Mouse (Mus musculus): Measurements from ENCODE around the gene Exoc7.

Exoc7 gene

GRCm38 (mm10) chr11:116318719-116319659 lies 12.0 kb upstream of the Exoc7 start:
- DNase-seq (ENCODE audit: low spot score in 2 of 2): peak; percentile 90 to 92

GRCm38 (mm10) chr11:116312359-116312758 lies 5.3 kb upstream of the Exoc7 start:
- DNase-seq (ENCODE audit: low spot score in 2 of 2): no peak

- DNase-seq (ENCODE audit: low spot score in 2 of 2): no peak
Measured at GRCm38 (mm10) chr11:116311169-116311568, 4.1 kb upstream of the Exoc7 start.

DNA sequence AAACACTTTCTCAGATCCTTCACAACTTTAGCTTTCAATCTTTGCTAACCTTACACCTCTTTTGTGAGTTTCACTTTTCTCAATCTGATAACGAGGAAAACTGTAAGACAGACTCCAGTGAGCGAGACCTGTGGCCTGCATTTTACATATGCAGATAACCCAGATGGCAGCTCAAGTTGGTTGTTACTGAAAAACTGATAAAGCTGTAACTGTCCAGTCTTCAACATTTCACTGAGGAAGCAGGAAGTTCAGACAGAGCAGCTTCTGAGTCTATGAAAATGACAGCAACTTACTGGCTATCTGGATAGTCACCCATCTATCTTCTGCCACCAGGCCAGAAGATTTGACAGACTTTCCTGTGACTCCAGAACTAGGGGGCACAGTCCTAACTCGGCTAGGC lies 2.6 kb upstream of the Exoc7 start:
- no peak for DNase-seq (ENCODE audit: low spot score in 2 of 2)

GRCm38 (mm10) chr11:116307762-116308531 lies 914 bp upstream of the Exoc7 start:
- no peak for DNase-seq (ENCODE audit: low spot score in 2 of 2)

DNA sequence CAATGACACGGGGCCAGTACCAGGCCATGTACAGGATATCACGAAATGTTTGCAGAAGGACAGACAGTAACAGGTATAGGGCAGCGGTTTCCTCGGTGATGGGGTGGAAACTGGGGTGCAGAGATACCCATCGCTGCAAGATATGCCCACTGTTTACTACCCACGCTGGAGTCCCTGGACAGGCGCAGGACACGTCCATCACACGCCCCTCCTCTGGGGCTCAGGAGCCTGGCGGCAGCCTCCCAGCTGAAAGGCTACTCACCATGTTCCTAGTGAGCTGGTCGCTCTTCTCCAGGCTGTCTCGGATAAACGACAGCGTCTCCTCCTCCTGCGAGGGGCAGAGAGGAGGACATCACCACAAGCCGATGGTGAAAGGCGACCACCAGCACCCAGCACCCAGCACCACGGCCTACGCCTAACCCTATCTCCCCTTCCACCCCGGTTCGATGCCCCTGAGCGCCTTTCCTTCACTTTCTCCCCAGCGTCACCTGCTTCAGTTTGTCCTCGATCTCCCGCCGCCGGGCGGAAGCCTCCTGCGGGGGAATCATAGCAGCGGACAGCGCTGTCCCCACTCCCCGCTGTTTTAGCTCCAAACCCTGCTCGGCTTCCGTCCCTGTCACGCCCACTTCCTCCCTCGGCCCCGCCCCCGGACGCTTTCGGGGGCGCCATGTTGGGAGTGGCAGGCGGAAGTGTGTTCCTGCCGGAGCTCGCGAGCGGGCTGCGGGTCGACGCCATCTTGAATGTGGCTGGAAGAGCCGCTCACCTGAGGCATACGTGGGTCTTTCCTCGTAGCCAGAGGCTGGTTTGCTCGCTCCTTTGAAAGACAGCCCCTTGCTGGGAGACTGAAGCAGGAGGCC lies 679 bp downstream of the Exoc7 start:
- peak; percentile 89 to 94 for DNase-seq (ENCODE audit: low spot score in 2 of 2)

DNA sequence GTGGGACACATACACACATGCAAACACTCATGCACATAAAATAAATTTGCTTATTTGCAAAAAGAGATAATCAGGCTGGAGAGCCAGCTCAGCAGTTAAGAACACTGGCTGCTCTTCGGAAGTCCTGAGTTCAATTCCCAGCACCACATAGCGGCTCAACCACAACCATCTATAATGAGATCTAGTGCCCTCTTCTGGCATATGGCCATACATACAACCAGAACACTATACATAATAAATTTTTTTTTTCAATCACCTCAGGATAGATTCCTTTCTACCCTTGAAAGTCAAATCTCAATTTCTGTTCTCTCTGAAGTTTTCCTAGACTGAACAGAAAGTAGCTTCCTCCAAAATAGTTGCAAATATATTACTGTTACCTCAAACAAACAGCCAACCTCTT lies 1.6 kb downstream of the Exoc7 start:
- DNase-seq (ENCODE audit: low spot score in 2 of 2): no peak

DNA sequence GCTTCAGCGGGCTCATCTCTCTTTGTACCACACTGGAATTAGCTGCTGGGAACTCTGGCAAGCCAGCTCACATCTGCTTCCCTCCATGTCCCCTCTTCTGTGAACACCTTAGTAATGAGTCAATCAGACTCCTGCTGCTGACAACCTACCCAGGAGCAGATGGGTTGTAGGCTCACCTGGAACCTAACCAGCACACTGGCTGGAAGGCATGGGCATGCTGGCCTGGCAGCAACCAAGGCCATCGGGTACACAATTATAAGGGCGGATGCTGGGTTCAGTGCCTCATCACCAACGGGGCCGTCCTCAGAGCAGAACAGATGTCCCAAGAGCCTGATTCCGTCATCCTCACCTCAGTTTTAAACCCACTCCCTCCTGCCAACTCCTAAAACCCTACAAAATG lies 8.4 kb downstream of the Exoc7 start:
- no peak for DNase-seq (ENCODE audit: low spot score in 2 of 2)

DNA sequence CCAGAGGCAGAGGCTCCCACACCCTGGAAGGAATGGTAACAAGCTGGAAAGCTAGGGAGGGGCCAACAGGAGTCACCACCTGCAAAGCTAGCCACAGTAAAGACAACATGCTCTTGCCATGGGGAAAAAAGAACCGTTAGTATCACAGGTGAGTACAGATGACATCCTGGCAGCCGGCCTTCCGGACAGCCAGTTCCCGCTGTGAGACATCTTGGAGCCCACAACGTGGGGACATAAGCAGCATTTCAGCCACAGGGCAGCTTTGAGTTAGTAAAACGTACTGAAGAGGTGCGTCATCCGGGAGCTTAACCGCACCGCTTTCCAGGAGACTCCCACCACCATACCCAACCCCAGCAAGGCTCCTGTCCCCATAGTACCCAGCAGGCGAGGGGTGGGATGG lies 8.8 kb downstream of the Exoc7 start:
- DNase-seq (ENCODE audit: low spot score in 2 of 2): no peak

DNA sequence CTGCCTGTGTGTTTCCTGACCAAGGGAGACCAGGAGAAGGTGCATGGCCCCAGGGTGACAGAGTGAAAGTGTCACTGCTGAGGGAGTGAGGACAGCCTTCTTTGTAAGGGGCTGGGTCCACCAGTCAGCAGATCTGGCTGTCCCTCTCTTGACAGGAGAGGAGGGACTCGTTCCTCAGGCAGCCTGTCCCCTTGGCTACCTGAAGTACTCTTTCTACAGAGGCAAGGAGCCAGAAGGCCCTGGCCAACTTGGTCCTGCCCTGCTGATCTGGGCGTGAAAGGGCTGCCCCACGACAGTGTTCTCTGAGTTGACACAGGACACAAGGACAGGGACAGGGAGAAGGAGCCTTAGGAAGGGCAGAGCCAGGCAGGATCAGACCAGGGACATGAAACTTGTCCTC lies 10.0 kb downstream of the Exoc7 start:
- DNase-seq (ENCODE audit: low spot score in 2 of 2): no peak

DNA sequence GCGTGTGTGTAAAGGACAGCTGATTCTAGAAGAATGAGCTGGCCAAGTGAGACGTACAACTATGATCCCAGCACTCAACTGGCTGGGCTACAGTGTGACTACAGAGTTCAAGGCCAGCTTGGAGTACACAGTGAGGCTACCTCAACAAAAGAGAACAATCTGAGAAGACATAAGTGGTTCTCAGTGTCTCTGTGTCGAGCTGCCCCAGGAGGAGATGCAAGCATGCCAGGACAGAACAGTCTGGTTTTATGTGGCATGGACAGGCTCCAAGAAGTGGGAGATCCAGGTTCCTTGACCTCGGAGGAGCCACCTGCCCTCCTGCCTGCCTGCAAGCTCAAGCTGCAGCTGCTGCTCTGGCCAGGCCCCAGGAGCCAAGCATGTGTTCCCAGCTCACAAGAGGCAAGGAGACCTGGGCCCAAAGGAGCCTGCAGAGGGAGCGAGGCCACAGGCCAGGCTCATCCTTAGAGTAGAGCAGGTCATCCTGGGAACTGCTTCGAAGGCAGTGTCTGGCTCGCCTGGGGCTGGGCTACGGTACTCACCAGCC lies 10.8 kb downstream of the Exoc7 start:
- no peak for DNase-seq (ENCODE audit: low spot score in 2 of 2)

DNA sequence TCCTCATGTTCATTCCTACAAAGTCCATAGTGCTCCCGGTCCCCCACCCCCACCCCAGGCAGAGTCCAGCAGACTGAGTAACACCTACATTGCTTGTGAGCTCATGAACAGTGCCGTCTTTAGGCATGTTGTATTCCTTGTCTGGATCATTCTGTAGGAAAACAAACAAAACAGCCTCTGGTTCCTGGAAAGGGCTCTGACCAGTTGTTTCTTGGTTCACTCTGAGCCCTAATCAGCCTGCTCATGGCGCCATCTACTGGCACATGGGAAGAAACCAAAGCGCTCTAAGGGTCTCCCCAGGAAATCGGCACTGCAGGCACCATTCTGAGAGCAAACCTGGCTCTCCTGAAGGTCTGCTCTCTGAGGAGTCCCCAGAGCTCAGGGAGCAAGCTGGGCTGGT lies 12.7 kb downstream of the Exoc7 start:
- DNase-seq (ENCODE audit: low spot score in 2 of 2): peak in 1 of 2 experiments; percentile 43

DNA sequence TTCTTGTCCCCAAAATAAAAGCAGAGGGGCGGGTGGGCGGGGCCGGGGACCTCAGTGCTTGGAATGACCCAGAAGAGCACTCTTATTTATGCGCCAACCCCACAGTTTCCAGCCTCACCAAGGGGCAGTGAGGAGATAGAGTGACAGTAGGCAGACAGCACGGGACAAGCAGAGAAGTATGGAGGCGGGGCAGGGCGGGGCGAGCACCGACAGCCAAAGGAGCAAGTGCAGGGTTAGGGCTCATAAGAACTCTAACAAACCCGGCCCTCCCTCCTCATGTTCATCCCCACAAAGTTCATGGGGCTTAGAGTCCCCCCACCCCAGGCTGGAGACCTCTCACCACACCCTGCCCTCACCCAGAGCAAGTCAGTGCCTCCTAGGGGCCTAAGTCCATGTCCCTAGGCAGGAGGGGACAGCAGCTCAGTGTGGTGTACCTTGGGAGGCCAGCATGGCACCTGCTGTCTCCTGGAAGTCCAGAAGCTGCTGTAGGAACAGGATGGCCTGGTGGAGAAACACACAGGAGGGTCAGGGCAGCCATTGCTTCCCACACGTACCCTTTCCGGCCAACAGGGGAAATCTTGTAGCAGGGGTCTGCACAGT lies 13.4 kb downstream of the Exoc7 start:
- DNase-seq (ENCODE audit: low spot score in 2 of 2): no peak

- no peak for DNase-seq (ENCODE audit: low spot score in 2 of 2)
Measured at GRCm38 (mm10) chr11:116292401-116292800, 14.6 kb downstream of the Exoc7 start.

DNA sequence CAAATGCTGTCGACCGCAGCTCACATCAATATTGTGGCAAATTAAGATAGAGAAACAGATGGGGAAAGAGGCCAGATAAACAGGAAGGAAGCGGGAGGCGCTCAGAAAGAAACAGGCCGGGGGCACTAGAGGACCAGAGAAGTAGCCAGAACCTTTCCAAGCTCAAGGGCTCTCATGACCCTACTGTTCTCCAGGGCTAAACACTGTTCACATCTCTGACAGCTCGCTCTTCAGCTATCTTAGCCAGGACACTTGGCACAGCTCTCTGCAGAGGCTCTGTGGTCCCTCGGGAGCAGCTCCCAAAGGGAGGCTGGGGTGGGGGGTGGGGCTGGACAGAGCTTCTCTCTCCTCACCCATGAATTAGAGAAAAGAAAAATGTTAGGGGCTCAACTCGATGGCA lies 16.5 kb downstream of the Exoc7 start:
- no peak for DNase-seq (ENCODE audit: low spot score in 2 of 2)

GRCm38 (mm10) chr11:116287351-116287750 lies 19.7 kb downstream of the Exoc7 start:
- no peak for DNase-seq (ENCODE audit: low spot score in 2 of 2)

DNA sequence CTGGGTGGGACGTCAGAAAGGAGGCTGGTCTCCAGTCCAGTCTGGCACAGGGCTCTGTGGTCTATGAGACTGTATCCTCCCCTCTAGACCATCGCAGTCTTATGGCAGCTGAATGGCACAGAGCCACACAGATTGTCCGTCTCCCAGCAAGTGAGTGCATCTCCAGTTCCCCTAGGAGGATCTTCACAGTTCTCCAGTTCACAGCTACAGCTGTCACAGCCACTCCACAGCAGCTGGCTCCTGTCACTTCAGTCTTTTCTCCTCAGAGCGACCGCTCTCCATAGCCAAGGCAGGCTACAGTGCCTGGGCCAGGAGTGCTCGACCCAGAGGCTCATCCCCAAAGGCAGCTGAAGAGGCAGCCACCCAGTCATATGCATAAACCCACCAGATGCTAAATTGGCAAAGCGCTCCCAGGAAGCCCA lies 21.3 kb downstream of the Exoc7 start:
- DNase-seq (ENCODE audit: low spot score in 2 of 2): peak in 1 of 2 experiments; percentile 29

DNA sequence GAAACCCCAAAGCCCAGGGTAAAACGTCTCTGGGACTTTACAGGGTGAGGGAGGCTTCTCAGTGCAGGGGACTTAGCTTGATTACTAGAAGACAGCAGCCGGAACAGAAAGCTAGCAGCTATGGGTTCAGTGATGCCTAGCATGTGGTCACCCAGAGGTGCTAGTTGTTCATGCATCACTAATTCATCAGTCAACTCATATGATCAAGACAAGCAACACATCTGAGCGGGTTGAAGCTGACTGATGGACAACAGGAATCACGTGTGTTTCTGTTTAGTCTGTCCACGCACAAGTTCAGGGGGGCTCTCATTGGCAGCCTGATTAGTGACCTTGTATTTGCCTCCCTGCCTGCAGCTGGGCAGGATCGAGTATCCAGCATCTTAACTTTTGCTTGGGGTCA lies 23.1 kb downstream of the Exoc7 start:
- no peak for DNase-seq (ENCODE audit: low spot score in 2 of 2)

DNA sequence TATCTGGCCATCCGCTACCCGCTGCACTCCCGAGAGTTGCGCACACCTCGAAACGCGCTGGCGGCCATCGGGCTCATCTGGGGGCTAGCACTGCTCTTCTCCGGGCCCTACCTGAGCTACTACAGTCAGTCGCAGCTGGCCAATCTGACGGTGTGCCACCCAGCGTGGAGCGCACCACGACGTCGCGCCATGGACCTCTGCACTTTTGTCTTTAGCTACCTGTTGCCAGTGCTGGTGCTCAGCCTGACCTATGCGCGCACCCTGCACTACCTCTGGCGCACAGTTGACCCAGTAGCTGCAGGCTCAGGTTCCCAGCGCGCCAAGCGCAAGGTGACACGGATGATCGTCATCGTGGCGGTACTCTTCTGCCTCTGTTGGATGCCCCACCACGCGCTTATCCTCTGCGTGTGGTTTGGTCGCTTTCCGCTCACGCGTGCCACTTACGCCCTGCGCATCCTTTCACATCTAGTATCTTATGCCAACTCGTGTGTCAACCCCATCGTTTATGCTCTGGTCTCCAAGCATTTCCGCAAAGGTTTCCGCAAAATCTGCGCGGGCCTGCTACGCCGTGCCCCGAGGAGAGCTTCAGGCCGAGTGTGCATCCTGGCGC lies 24.0 kb downstream of the Exoc7 start:
- DNase-seq (ENCODE audit: low spot score in 2 of 2): no peak

GRCm38 (mm10) chr11:116282089-116282488 lies 24.9 kb downstream of the Exoc7 start:
- no peak for DNase-seq (ENCODE audit: low spot score in 2 of 2)

- DNase-seq (ENCODE audit: low spot score in 2 of 2): no peak
Measured at GRCm38 (mm10) chr11:116281671-116282070, 25.4 kb downstream of the Exoc7 start.
